Mouse (Mus musculus) left cerebral cortex, postnatal 14 days (tissue): ENCODE measurements at regions not wholly inside any gene's neighbourhood (a gene's known extent, or its start where the extent isn't known, plus 50 kb on each side); places are given as distances from the start of the nearest gene placed in this dataset.

Experiments
- DNase-seq, 2 experiments: peaks; one replicate each; pipeline ENCODE4 v3.0.0; 2021 to 2022; ENCODE audit warnings: low spot score in 2 of 2, mixed read lengths in 1 of 2
- intact Hi-C: fragments of 180-260 bp; cut with DNase I; formaldehyde crosslinking; loops from one replicate; pipeline ENCODE4 v1.15.1; 2025

DNA sequence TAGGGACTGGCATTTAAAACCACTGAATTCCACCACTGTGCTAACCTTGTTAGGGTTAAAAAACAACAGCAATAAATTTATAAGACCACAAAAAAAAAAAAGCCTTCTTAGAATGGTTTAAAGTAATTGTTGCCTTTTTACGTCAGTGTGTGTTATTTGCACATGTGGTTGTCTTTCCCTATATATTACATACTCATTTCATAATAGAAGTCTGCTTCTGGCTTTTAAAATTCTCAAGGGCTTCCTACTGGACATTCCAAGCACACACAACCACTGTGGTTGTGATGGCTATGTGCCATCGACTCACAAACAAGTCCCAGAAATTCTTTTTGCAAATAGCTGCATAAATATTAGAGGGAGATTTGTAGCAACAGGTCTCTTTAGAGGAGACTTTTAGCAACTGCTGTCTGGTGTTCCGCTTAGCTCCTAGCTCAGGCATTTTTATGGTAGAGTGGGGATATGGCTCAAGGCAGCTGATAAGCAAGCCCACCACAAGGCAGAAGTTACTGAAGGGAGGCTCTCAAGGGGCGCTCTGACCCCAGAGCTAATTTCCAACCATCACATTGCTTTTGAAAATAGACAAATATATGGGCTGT, 138.8 kb upstream of the Gpc5 start:
- intact Hi-C loops: no loop called here
- no peak for DNase-seq

DNA sequence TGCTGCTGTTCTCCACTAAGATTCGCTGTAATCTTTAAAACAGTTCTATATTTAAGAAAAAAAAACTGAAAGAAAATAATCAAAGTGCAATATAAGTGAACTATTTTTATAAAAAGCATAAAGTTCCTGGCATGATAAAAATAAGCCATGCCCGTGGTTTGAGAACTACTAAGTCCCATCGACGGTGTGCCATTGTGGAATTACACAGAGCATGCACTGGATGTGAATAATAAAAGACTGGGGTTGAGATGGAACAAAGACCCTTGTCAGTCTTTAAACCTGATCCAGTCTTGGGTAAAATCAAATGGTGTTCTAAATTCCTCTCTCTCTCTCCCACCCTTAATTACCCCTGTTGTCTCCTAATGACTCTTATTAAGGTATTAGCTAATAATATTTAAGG, 137.7 kb upstream of the Gpc5 start:
- intact Hi-C loops: no loop called here

DNA sequence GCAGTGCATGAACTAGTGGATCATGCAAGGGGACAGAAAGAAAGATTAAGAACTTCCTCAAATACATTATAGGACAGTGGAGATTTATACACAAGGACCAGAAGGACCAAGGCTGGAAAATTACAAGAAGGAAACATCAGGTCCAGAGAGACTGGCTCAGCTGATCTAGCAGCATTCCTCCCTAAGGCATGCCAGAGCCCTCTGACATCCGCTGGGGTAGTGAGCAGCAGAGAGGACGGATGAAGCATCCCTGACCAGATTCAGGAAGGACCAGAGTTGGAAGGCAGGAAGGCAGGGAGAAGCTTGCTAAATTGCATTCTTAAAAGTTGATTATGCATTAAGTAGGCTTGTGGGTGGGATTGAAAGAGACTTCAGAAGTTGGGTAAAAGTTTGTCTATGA, 136.4 kb upstream of the Gpc5 start:
- no peak for DNase-seq
- intact Hi-C loops: no loop called here

More for the DNA sequence above, 137.7 kb upstream of the Gpc5 start:
- no peak for DNase-seq

DNA sequence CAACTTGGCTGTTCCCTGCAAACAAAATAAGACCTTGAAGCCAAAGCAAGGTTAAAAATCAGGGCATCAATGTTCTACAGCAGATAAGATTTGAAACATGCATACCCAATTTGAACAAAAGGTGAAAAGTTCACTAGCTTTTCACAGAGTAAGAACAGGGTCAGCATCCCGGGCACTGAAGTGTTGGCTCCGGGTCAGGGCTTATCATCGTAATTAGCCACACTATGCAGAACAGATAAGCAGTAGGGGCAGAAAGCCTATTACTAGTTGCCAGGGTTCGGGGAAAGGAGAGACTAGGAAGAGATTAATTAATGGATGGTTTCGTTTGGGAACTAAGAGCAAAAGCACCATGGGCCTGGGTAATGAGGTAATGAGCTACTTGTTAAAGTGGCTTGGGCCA, 131.7 kb upstream of the Gpc5 start:
- intact Hi-C loops: no loop called here
- no peak for DNase-seq

DNA sequence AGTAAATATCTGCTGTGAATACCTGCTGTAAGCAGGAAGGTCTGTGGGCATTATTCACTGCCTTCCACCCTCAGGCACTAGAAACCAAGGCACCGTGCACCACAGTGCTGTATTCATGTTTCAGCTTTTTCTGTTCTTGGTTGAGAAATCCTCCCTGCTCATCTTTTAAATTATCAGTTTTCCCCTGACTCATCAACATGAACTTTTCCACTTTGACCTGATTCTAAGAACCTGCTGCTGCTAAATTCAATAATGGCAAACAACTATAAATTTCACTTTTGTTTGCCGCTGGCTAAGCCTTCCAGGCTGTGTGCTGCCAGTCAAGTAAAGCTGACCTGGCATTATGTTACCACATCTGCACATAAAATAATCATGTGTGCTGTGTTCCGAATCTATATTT, 126.1 kb upstream of the Gpc5 start:
- intact Hi-C loops: no loop called here
- no peak for DNase-seq

DNA sequence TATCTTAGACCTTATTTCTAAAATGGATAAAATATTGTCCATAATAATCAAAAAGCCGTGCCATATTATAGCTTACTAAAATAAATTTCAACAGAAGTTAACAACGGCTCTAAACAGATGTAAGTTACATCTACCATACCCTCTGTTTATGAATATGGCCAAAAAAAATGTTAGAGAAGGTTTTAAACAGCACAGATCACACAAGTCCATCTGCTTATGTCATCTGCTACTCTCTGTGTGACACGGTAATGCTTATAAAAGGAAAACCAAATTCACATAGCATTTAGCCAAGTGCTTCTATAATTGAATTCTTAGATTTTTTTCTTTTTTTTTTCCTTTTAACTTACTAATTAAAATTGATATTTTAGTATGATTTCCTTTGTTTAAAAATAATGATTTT, 123.0 kb upstream of the Gpc5 start:
- no peak for DNase-seq
- intact Hi-C loops: no loop called here

DNA sequence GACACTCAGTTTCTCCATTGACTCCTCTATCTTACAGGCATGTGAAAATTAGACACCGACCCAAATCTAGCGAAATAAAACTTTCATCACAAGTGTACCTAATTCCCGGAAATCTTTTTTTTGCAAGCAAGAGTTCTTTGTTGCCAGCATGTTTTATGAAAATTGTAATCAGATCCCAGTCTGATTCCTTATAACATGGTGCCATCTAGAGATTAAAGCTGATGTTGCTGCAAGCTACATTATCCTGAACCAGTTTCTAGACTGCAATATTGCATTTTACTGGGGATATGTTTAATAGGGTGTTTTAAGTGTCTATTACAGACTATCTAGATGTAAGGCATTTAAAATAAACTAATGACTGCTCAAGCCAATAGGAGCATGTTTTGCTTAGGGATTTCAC, 110.9 kb upstream of the Gpc5 start:
- intact Hi-C loops: loop anchor here (5.0 kb wide), 1 partner anchor 129 kb away; no protein-coding TSS in a partner anchor
- peak; percentile 11 to 43 for DNase-seq

DNA sequence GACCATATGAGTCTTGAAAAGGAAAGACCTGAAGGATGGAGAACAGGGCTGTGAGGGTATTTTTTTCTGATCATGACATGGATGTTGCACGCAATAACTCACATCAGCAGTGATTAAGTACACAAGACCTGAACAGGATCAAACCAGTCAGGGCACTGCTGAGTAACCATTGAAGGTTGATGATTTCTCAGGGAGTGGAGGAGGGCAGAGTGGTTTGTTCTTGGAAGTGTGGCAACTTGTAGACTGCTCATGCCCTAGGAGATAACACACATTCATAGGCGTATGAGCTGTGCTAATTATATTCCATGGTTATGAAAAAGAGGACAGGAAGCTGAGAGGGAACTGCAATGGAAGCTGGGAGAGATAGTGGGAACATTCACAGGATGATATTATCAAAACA, 88.8 kb upstream of the Gpc5 start:
- no peak for DNase-seq
- intact Hi-C loops: no loop called here

DNA sequence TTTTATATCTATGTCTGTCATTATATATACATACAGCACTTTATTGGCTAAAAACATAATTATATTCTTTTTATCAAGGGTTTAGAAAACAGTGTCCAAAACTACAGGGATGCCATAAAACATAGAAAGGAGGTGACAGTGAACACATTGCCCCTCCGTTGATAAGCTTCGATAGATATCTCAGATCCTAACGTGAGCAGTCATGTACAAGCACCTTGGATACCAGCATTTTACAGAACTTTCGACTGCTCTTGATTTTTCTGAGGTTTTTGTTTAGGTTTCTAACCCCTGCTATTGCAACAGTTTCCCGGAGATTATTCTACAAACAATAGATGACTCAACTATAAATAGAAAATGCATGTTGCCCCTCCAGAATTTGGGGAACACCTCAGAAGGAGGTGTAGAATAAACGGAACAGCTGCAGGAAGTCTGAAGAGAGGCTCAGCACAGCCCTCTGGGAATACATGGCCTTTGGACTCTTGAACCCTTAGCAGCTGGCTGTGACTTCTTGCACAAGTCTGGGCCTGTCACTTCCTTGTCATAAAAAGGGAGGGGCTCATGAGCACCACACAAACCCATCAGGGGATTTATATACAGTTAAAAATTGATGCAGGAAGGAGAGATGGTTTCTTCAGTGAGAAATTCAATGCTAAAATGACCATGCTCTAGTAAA, 87.1 kb upstream of the Gpc5 start:
- no peak for DNase-seq
- intact Hi-C loops: no loop called here

DNA sequence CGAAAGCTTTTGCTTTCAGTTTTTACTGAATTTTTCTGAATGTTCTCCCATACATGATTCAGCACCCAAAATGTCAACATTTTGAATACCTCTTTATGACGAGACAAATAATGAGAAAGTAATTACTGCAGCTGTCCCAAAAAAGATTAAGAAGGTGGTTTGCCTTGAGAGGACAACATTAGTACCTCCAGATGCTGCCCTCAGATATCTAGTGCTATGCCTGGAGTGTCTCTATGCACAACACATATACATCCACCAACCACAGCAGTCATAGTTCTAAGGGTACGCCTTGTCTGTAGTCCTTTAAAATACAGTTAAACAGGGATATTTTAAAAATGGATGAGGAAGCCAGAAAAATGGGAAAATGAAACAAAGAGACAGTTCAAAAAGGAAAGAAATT, 81.1 kb upstream of the Gpc5 start:
- intact Hi-C loops: no loop called here
- no peak for DNase-seq

DNA sequence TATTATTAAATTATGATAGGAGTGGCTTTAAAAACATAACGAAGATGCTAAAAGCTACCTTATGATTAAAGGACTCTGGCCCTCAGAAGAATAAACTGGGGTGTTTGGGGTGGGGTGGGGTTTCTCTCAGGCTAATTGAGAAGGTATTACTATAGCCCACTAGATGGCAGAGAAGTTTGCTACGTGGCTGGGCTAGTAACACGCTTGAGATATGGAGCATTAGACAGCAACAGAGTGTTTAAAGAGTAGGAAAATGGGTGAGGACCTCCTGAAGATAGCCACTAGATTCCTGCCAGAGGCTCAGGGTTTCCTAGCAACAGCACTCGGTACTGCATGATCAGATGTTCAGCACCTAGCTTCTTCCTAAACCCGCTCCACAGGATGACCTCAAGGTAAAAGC, 76.7 kb upstream of the Gpc5 start:
- peak in 1 of 2 experiments; percentile 5 for DNase-seq
- intact Hi-C loops: loop anchor here (5.0 kb wide), 1 partner anchor 437 kb away; no protein-coding TSS in a partner anchor

DNA sequence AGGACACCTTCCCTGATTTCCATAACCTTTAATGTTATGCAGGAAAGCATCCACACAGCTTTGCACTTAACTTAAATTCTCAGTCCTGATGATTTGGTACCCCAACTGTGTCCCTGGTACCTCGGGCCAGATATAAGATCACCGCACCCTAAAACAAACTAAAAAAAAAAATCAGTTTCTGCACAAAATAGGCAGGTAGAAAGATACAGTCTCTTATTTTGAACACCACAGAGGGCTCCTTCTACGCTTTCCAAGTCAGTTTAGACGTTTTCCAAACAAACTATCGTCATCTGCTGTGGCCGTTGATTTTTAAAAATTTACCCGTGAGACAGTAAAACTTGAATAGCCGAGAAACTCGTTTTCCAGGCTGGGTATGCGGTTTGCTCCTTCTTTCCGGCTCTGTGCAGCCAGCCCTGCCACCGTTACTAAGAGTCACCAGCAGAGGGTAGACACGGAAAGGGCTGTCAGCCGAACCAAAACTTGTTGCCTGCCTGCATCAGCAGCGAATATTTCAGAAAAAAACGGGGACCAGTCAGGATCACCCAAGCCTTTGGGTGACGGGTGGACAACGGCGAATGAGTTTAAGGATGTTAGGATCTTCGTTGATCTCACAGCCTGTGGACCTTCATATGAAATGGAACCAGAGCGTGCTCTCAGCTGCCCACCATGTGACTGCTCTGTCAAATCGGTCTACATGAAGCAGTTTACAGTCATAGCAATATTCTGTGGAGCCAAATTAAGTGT, 74.4 kb upstream of the Gpc5 start:
- DNase-seq: peak; percentile 59 to 69
- intact Hi-C loops: loop anchor here (5.0 kb wide), 1 partner anchor 435 kb away; no protein-coding TSS in a partner anchor

DNA sequence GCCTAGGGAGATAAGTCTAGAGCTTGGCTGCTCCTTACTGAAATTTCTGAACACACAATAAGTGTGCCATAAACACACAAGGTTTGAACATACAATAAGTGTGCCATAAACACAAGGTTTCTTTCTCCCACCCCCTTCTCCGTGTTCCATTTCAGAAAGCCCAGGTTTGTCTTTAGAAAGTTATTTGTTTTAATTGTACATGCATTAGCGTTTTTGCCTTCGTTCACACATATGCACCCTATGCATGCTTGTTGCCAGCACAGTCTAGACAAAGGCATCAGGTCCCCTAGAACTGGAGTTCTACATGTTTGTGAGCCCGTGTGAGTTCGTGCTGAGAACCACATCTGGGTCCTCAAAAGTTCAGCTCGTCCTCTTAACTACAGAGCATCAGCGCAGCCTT, 64.0 kb upstream of the Gpc5 start:
- intact Hi-C loops: no loop called here
- DNase-seq: no peak

DNA sequence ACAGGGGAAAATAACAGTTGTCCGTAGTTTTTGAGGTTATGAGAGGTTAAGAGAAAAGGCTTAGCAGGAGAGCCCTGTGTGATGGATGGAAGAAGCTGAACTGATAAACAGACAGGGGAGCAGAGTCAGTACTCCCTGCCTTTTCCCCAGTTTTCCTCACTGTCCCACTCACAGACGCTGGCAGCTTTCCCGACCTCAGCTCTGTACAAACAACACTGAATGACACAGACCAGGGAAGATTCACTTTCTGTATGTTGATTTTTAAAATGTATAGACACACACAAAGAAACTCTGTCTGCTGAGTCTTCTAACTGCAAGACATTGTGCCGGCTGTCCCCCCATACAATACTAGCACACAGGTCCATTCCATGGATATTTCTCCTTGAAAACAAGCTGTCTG, 60.3 kb upstream of the Gpc5 start:
- intact Hi-C loops: no loop called here
- no peak for DNase-seq

DNA sequence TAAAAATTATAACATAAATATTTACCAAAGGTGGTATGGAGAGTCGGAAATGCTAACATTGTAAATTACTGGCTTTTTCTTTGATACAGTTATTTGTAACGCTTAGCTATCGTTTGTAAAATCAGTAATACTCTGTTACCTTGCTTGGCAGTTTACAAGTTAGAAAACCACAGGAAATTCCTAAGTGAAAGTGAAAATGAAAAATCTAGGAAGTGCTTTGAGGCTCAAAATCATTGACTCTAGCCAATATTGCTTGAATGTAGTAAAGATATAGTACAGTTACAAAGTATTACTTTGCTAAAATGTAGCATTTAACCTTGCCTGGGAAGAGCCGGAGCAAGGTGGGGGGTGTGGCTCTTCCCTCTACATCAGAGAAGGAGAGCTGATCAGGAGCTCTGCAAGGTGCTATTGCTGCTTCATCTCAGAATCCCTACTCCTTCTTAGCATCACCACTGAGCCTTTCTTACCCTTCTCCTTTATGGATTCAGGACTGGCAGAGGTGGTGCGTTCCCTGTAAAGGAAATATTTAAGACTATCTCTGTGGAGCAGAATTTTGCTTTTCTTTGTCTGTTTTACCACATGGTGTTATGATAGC, 58.5 kb upstream of the Gpc5 start:
- intact Hi-C loops: no loop called here
- no peak for DNase-seq

DNA sequence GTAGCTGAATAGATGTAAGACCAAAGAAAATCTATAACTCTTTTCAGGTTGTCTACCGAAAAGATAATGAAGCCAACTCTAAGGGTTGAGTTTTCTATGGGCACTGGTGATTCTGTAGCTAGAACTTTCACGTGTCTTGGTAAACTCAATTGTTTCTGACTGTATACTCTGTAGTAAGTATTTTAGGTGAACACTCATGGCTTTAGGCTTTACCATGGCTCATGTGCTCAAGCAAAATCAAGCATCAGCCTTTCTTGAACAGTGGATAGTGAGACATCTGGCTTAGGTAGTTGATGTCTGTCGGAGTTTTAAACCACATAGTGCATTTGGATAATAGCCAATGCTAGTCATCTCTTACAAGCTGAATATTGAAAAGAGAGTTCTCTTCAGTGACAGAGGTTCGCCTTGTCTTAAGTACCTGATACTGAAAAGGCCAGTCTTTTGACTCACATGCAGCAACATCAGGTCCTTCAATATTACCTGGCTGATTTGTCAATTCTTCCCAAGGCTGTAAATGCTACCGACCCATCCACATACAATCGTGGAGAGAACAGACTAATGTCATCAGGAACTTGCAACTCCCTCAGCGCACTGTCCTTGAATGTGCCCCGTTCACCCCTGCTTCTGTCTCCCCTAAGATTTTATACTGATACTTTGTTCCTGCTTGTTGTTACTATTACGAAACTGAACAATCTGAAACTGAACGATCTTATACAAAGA, 57.1 kb upstream of the Gpc5 start:
- intact Hi-C loops: no loop called here

DNA sequence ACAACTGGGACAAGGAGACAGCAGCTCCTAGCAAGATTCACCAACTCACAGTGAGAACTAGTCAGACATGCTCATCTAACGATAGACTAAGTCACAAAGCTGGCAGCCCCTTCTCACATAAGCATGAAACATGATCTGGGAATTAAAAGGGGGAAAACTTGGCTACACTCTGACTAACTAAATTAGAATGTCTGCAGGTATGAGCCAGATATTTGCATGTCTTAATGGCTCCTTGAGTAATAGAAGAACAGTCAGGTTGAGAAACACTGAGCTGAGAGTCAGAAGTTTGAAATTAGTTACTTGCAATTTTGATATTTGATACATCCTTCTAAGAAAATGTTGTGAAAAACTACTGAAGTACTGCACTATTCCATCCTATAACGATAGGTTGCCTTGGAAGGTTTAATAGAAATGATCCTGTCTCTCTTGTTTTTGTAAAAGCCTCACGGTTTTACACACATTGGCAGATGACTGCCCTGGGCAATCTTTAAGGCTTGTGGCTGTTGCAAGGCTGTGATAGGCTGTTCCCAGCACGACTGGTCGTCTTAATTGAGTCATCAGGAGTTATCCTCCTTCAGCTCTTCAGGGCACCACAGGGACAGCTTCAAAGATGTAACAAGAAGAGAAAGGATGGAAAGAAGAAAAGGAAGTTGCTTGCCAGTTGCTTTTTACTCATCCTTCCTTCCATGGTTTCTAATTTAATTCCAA, 54.8 kb upstream of the Gpc5 start:
- no peak for DNase-seq
- intact Hi-C loops: no loop called here

More for the DNA sequence above, 57.1 kb upstream of the Gpc5 start:
- no peak for DNase-seq

DNA sequence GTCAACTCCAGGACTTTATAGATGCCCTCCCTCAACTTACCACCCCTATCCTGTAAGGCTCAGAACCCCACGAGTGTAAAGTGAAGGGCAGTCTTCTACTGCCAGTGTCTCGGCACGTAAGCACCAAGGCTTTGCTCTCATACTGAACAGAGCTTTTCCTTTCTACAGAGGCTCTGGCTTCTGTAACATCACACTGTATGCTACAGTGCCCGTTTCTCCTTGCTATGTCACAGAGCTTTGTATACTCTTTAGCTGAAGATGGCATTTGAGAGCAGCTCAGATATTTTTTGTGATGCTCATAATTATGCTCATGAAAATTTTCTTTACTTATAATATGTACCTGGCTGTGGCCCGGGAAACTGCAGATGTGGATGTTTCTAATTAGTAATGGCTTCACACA, 53.2 kb upstream of the Gpc5 start:
- intact Hi-C loops: no loop called here
- no peak for DNase-seq

DNA sequence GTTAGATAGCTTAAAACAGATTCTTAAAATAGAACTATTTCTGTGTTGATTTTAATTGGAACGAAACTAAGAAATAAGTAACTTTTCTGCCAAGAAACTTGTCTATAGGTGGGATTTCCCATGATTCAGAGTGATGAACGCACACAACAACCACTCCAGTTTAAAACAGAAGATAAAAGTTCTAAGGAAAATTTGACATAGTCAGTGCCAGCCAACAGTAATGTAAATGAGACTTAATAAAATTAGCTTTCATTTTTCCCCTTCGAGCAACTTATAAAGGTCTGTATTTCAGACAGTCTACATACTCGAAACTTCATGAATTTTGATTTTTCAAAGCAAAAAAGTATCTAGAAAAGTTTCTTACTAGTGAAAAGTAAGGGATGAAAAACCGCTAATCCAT, 52.5 kb upstream of the Gpc5 start:
- intact Hi-C loops: no loop called here
- no peak for DNase-seq
